Mouse (Mus musculus): Measurements from ENCODE around the gene Ube2k. TPM values are rescaled to one million over a fixed set of nuclear protein-coding genes. Genes with fewer than 3 reads are reported as not detected.
A peak's percentile ranks its signal among the peaks of the same experiment; 100 is the strongest.

The Ube2k gene
- polyA plus RNA-seq, 1 experiment from 2014 or later, result 122 TPM

GRCm38 (mm10) chr5:65505786-65506185 lies 31.2 kb upstream of the Ube2k start:
- Histone ChIP-seq H3K4me2 (ENCODE audit: low read depth, low read length) (peak overlapping the region; percentile 47), H3K4me1 (ENCODE audit: control insufficient read depth, insufficient read depth, low read length) (no peaks in the 10 kb centered on the region), H3K9me3 (ENCODE audit: control insufficient read depth, low read length) (no peaks in the 10 kb centered on the region), H3K36me3 (ENCODE audit: control insufficient read depth, insufficient read depth, low read length) (no peaks in the 10 kb centered on the region), H3K27ac (replicated peaks; ENCODE audit: low read depth, low read length) (no peak overlapping the region), H3K9ac (ENCODE audit: low read depth, low read length) (no peak overlapping the region), H3K4me3 (ENCODE audit: low read depth, low read length) (peak overlapping the region; percentile 6; the same call in 1 of the 2 replicates), H3K27me3 (replicated peaks; ENCODE audit: control insufficient read depth, insufficient read depth, low read length) (no peaks in the 10 kb centered on the region)
- ATAC-seq (ENCODE audit: low read depth), result peak; percentile 78; the same call in 1 of the 2 replicates
- peak; percentile 67 for DNase-seq (ENCODE audit: low spot score)
- 11% methylated on average over 8 of the region's 8 CpGs for WGBS

- 78% methylated on average over 8 of the region's 8 CpGs for WGBS
- DNase-seq (ENCODE audit: low spot score), result no peak
- Histone ChIP-seq H3K27me3 (replicated peaks; ENCODE audit: control insufficient read depth, insufficient read depth, low read length) (no peaks in the 10 kb centered on the region), H3K4me2 (ENCODE audit: low read depth, low read length) (no peak overlapping the region), H3K36me3 (ENCODE audit: control insufficient read depth, insufficient read depth, low read length) (no peaks in the 10 kb centered on the region), H3K9ac (ENCODE audit: low read depth, low read length) (no peak overlapping the region), H3K4me1 (ENCODE audit: control insufficient read depth, insufficient read depth, low read length) (no peaks in the 10 kb centered on the region), H3K9me3 (ENCODE audit: control insufficient read depth, low read length) (no peaks in the 10 kb centered on the region), H3K4me3 (ENCODE audit: low read depth, low read length) (no peak overlapping the region), H3K27ac (replicated peaks; ENCODE audit: low read depth, low read length) (no peak overlapping the region)
- ATAC-seq (ENCODE audit: low read depth), result no peak
Observed at GRCm38 (mm10) chr5:65508395-65508794, 28.6 kb upstream of the Ube2k start.

- no peak for ATAC-seq (ENCODE audit: low read depth)
- WGBS, result 42% methylated on average over 3 of the region's 3 CpGs
Observed at GRCm38 (mm10) chr5:65513506-65513905, 23.5 kb upstream of the Ube2k start.

GRCm38 (mm10) chr5:65514635-65515278 lies 22.3 kb upstream of the Ube2k start:
- 43% methylated on average over 5 of the region's 5 CpGs for WGBS
- peak; percentile 53 for DNase-seq (ENCODE audit: low spot score)

More at GRCm38 (mm10) chr5:65513506-65513905, 23.5 kb upstream of the Ube2k start:
- no peak overlapping the region for H3K9ac ChIP-seq (ENCODE audit: low read depth, low read length)
- H3K27ac ChIP-seq (replicated peaks; ENCODE audit: low read depth, low read length), result 0 out of 2 replicates have a peak overlapping the region, but pooled peaks have one; percentile 15
- peaks cover 7% of the 10 kb centered on the region; the same call in 1 of the 2 replicates for H3K4me1 ChIP-seq (ENCODE audit: control insufficient read depth, insufficient read depth, low read length)
- H3K27me3 ChIP-seq (replicated peaks; ENCODE audit: control insufficient read depth, insufficient read depth, low read length), result no peaks in the 10 kb centered on the region
- no peaks in the 10 kb centered on the region for H3K36me3 ChIP-seq (ENCODE audit: control insufficient read depth, insufficient read depth, low read length)
- DNase-seq (ENCODE audit: low spot score), result peak; percentile 16
- no peak overlapping the region for H3K4me3 ChIP-seq (ENCODE audit: low read depth, low read length)
- H3K4me2 ChIP-seq (ENCODE audit: low read depth, low read length), result no peak overlapping the region
- no peaks in the 10 kb centered on the region for H3K9me3 ChIP-seq (ENCODE audit: control insufficient read depth, low read length)

GRCm38 (mm10) chr5:65521803-65522202 lies 15.2 kb upstream of the Ube2k start:
- 91% methylated on average over 1 of the region's 1 CpGs for WGBS
- no peak for ATAC-seq (ENCODE audit: low read depth)
- no peak overlapping the region for H3K4me2 ChIP-seq (ENCODE audit: low read depth, low read length)

More at GRCm38 (mm10) chr5:65514635-65515278, 22.3 kb upstream of the Ube2k start:
- Histone ChIP-seq H3K4me1 (ENCODE audit: control insufficient read depth, insufficient read depth, low read length) (peaks cover 7% of the 10 kb centered on the region; the same call in 1 of the 2 replicates), H3K9ac (ENCODE audit: low read depth, low read length) (no peak overlapping the region), H3K36me3 (ENCODE audit: control insufficient read depth, insufficient read depth, low read length) (no peaks in the 10 kb centered on the region), H3K27ac (replicated peaks; ENCODE audit: low read depth, low read length) (no peak overlapping the region), H3K4me2 (ENCODE audit: low read depth, low read length) (no peak overlapping the region), H3K4me3 (ENCODE audit: low read depth, low read length) (no peak overlapping the region), H3K9me3 (ENCODE audit: control insufficient read depth, low read length) (no peaks in the 10 kb centered on the region), H3K27me3 (replicated peaks; ENCODE audit: control insufficient read depth, insufficient read depth, low read length) (no peaks in the 10 kb centered on the region)
- ATAC-seq (ENCODE audit: low read depth), result peak; percentile 70

GRCm38 (mm10) chr5:65524831-65525230 lies 12.2 kb upstream of the Ube2k start:
- Histone ChIP-seq H3K4me3 (ENCODE audit: low read depth, low read length) (no peak overlapping the region), H3K9ac (ENCODE audit: low read depth, low read length) (no peak overlapping the region), H3K27me3 (replicated peaks; ENCODE audit: control insufficient read depth, insufficient read depth, low read length) (no peaks in the 10 kb centered on the region), H3K4me2 (ENCODE audit: low read depth, low read length) (no peak overlapping the region), H3K9me3 (ENCODE audit: control insufficient read depth, low read length) (no peaks in the 10 kb centered on the region), H3K4me1 (ENCODE audit: control insufficient read depth, insufficient read depth, low read length) (no peaks in the 10 kb centered on the region), H3K36me3 (ENCODE audit: control insufficient read depth, insufficient read depth, low read length) (no peaks in the 10 kb centered on the region), H3K27ac (replicated peaks; ENCODE audit: low read depth, low read length) (no peak overlapping the region)
- DNase-seq (ENCODE audit: low spot score), result no peak
- no peak for ATAC-seq (ENCODE audit: low read depth)
- 63% methylated on average over 4 of the region's 4 CpGs for WGBS

More at GRCm38 (mm10) chr5:65521803-65522202, 15.2 kb upstream of the Ube2k start:
- H3K9me3 ChIP-seq (ENCODE audit: control insufficient read depth, low read length), result no peaks in the 10 kb centered on the region
- H3K9ac ChIP-seq (ENCODE audit: low read depth, low read length), result no peak overlapping the region
- H3K4me1 ChIP-seq (ENCODE audit: control insufficient read depth, insufficient read depth, low read length), result no peaks in the 10 kb centered on the region
- H3K27ac ChIP-seq (replicated peaks; ENCODE audit: low read depth, low read length), result no peak overlapping the region
- no peaks in the 10 kb centered on the region for H3K27me3 ChIP-seq (replicated peaks; ENCODE audit: control insufficient read depth, insufficient read depth, low read length)
- H3K36me3 ChIP-seq (ENCODE audit: control insufficient read depth, insufficient read depth, low read length), result no peaks in the 10 kb centered on the region
- no peak overlapping the region for H3K4me3 ChIP-seq (ENCODE audit: low read depth, low read length)
- no peak for DNase-seq (ENCODE audit: low spot score)

GRCm38 (mm10) chr5:65525674-65526443 lies 11.2 kb upstream of the Ube2k start:
- Histone ChIP-seq H3K36me3 (ENCODE audit: control insufficient read depth, insufficient read depth, low read length) (no peaks in the 10 kb centered on the region), H3K4me3 (ENCODE audit: low read depth, low read length) (no peak overlapping the region), H3K4me1 (ENCODE audit: control insufficient read depth, insufficient read depth, low read length) (no peaks in the 10 kb centered on the region), H3K9ac (ENCODE audit: low read depth, low read length) (no peak overlapping the region), H3K9me3 (ENCODE audit: control insufficient read depth, low read length) (no peaks in the 10 kb centered on the region), H3K27ac (replicated peaks; ENCODE audit: low read depth, low read length) (no peak overlapping the region), H3K4me2 (ENCODE audit: low read depth, low read length) (no peak overlapping the region), H3K27me3 (replicated peaks; ENCODE audit: control insufficient read depth, insufficient read depth, low read length) (no peaks in the 10 kb centered on the region)
- DNase-seq (ENCODE audit: low spot score) (peak; percentile 27), ATAC-seq (ENCODE audit: low read depth) (peak; percentile 65; the same call in 1 of the 2 replicates)
- 9% methylated on average over 8 of the region's 8 CpGs for WGBS

- H3K4me1 ChIP-seq (ENCODE audit: control insufficient read depth, insufficient read depth, low read length), result no peaks in the 10 kb centered on the region
- WGBS, result 73% methylated on average over 3 of the region's 3 CpGs
- no peak for DNase-seq (ENCODE audit: low spot score)
- no peaks in the 10 kb centered on the region for H3K9me3 ChIP-seq (ENCODE audit: control insufficient read depth, low read length)
- no peak for ATAC-seq (ENCODE audit: low read depth)
- H3K36me3 ChIP-seq (ENCODE audit: control insufficient read depth, insufficient read depth, low read length), result no peaks in the 10 kb centered on the region
- no peak overlapping the region for H3K9ac ChIP-seq (ENCODE audit: low read depth, low read length)
- H3K4me2 ChIP-seq (ENCODE audit: low read depth, low read length), result no peak overlapping the region
- no peaks in the 10 kb centered on the region for H3K27me3 ChIP-seq (replicated peaks; ENCODE audit: control insufficient read depth, insufficient read depth, low read length)
- no peak overlapping the region for H3K4me3 ChIP-seq (ENCODE audit: low read depth, low read length)
- no peak overlapping the region for H3K27ac ChIP-seq (replicated peaks; ENCODE audit: low read depth, low read length)
Observed at GRCm38 (mm10) chr5:65531283-65531682, 5.8 kb upstream of the Ube2k start.
